Mouse (Mus musculus): ENCODE measurements around the gene Gfy. TPM values are rescaled to one million over a fixed set of nuclear protein-coding genes. Genes with fewer than 3 reads are reported as not detected.

Gene Gfy
- total RNA-seq, 2 experiments from 2014 or later, result not detected

- no peak for DNase-seq
Observed at GRCm38 (mm10) chr7:45148534-45149098, 30.8 kb downstream of the Gfy start.

- DNase-seq, result no peak
Observed at GRCm38 (mm10) chr7:45147899-45148298, 31.5 kb downstream of the Gfy start.

GRCm38 (mm10) chr7:45147267-45147666 is 32.1 kb downstream of the Gfy start:
- DNase-seq, result no peak

DNA sequence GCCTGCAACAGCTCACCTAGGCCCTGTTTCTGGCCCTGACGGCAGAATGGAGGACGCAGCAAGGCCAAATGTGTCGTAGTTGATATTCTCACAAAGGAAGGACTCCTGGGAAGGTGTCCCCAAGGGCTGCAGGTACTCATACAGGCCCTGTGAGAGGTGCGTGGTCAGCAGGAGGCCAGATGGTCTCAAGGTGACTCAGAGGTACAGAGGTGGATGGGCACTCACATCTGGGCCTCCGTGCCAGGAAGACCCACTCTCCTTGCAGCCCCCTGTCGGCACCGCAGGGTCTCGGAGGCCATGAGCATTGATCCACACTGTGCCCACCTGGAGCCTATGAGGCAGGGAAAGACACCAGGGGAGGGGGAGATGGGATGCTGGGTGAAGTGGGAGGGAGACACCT is 33.9 kb downstream of the Gfy start:
- DNase-seq, result no peak

- no peak for DNase-seq
Observed at GRCm38 (mm10) chr7:45144368-45145174, 34.8 kb downstream of the Gfy start.

DNA sequence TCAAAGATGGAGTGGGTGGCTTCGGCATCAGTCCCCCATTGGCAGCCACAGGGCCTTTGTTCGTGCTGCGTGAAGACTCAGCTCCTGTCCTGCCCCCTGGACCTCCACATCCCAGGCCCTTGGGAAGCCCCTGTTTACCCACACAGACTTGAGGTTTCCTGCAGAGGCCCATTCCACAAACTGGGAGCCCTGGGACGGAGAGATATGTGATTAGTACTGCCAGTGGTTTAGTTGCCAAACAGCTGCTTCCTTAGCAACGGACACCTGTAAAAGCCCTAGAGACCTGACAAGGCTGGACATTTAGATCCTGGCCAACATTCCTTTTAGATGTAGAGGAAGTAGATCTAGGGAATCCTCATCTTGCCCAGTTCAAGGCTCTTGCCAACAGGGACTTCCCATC is 37.5 kb downstream of the Gfy start:
- DNase-seq, result no peak

DNA sequence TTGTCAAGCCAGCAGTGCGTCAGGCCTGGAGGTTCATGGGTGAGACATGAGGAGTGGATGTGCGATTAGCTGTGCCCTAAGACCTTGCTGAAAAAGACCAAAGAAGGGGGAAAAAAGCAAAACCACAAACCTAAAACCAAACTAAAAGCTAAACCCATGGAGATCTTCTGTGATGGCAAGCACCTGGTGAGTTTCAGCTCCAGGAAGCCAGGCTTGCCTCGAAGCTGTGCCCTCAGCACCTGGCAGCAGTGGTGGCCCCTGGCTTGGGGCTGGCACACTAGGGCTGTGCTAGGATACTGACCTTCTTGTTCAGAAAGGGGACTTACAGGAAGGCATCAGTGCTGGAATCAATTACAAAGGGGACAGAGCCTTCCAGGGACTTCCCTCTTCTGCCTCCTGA is 38.0 kb downstream of the Gfy start:
- DNase-seq, result no peak

- DNase-seq, result peak; percentile 59 to 62
Observed at GRCm38 (mm10) chr7:45139904-45140723, 39.3 kb downstream of the Gfy start.

- DNase-seq, result no peak
Observed at GRCm38 (mm10) chr7:45138403-45138802, 41.0 kb downstream of the Gfy start.

DNA sequence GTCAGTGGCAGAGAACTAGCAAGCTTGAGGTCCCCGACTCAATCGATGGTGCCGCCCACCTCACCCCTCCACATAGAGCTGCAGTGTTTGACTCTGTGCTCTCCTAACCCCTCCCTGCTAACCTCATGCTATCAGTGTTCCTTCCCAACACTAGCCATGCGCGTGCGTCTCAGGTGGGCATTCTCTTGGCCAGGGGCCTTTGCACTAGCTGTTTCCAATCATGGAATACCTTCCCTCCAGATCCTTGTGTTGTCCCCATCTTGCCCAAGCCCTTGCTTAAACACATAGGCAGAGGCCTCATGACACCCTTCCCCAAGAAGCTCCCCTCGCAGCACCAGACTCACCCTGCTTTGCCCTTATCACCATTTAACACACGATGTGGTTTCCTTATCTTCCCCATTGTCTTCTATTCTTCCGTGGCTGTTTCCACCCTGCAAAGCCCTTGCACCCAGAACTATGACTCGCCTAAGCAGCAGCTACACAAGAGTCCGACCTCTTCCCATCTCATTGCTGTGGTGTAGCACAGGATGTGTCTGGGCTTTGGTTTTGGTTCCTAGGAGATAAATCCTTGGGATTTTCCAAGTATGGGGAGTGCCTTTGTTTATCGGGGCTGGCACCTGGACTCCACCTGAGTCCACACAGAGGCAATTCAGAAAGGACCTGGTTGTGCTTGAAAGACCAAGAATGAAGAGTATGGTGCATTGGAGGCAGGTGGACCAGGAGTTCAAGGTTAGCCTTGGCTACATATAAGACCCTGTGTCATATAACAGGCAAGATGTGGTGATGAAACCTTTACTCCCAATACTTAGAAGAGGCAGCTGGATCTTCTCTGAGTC is 42.0 kb downstream of the Gfy start:
- DNase-seq, result no peak

DNA sequence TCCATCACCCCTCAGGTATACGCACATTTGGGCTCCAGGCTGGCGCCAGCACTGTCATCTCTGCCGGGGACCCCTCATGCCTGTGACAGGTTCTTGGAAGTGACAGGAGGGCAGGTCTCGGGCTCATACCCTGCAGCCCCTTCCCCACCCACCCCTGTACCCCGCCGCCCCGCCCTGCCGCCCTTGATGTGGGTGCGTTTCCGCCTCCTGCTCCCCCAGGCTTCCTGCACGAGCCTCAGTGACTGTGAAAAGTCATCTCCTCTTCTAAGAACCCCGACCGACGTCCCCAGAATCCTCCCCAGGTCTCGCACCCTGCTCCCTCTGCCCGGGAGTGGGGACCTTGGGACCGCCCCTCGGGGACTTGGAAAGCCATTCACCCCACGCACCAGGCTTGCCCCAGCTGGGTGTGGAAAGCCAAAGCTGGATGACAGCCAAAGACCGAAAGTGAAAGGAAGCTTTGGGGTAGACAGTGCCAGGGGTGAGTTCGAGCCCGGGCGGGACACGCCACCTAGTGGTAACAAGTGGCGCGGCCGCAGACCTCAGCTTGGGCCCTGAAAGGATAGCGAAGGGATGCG is 43.3 kb downstream of the Gfy start, which contains the start of the genes Gm45713 and Flt3l:
Gm45713 (minus strand) TSS at position 239 of the 575 bp plus-strand sequence.
Flt3l (minus strand) TSS at position 440 of the 575 bp plus-strand sequence.
- peak; percentile 94 to 95 for DNase-seq

- no peak for DNase-seq
Observed at GRCm38 (mm10) chr7:45135370-45135769, 44.0 kb downstream of the Gfy start.

GRCm38 (mm10) chr7:45134544-45135026 is 44.8 kb downstream of the Gfy start:
- DNase-seq, result peak in 1 of 2 experiments; percentile 63

GRCm38 (mm10) chr7:45133446-45134159 is 45.8 kb downstream of the Gfy start:
- no peak for DNase-seq

DNA sequence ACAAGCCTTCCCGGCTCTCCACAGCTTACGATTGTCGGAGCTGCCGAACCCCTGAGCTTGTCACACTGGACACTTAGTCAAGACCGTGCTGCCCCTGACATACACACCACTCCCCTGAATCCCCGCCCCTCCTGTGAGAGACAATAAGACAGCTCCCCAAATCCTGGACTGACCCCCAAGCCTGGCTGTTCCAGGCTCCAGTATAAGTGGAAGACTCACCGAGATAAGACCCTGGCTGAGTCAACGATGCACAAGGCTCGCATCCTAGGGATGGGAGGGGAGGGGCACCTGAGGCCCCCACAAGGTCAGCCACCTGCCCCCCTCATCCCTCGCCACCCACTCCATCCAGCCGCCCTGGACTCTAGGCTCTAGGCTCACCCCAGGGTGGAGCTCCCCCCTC is 47.5 kb downstream of the Gfy start:
- DNase-seq, result peak in 1 of 2 experiments; percentile 0

DNA sequence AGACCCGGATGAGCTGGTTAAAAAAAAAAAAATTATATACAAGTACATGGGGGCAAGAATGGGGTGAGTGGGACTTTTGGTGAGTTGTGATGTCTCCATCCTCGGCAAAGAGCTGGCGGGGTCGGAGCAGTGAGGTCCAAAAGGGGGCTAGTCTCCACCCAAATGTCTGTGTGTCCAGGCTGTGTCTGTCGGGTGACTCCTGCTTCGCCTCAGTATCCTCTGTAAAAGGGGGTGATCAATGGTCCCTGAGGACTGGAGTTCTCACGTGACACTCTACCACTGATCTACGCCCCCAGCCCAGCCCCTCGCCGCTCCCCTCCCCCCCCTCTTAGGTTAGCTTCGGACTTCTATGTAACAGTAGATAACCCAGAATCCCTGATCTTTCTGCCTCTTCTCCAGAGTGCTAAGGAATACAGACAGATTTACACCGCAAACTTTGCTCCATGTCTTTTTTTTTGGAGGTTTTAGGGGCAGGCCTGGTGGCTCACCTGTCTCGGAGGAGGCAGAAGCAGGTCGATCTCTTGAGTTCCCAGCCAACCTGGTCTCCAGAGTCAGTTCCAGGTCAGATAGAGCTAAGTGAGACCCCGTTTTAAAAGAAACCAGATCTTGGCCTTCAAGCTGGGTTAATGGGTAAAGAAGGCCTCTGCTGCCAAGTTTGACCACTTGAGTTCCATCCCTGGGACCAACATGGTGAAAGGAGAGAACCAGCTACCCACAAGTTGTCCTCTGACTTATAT is 49.4 kb downstream of the Gfy start:
- no peak for DNase-seq

- DNase-seq, result peak; percentile 52 to 65
Observed at GRCm38 (mm10) chr7:45129318-45129717, 50.1 kb downstream of the Gfy start.

- peak; percentile 98 to 99 for DNase-seq
Observed at GRCm38 (mm10) chr7:45128624-45129246, 50.6 kb downstream of the Gfy start, which contains the start of gene Rpl13a. TSS of gene Rpl13a (minus strand) at chr7:45128761.

DNA sequence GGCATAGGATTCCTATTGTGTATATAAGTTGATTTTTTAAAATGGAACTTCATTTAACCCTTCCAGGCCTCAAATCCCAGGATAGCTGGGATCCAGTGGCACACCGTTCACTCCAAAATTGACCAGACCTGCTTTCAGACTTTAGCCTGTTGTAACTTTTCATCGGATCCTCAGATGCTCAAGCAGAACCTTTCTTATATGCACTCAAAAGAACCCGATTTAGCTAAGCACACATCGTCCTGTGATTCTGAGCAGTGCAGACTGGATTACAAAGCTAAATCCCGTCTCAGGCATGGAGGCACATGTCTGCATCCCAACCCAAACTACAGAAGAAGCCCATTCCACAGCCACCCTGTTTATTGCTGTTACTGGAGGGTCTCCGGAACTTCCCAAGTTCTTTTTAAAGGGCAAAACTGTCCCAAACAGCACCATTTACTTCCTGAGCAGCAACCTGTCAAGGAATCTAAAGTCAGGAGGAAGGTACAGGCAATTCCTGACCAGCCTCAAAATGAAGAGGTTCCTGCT is 51.6 kb downstream of the Gfy start:
- no peak for DNase-seq
